Comparison of ENCODE assay signal across 8 mouse cellular contexts in the genomic region with DNA sequence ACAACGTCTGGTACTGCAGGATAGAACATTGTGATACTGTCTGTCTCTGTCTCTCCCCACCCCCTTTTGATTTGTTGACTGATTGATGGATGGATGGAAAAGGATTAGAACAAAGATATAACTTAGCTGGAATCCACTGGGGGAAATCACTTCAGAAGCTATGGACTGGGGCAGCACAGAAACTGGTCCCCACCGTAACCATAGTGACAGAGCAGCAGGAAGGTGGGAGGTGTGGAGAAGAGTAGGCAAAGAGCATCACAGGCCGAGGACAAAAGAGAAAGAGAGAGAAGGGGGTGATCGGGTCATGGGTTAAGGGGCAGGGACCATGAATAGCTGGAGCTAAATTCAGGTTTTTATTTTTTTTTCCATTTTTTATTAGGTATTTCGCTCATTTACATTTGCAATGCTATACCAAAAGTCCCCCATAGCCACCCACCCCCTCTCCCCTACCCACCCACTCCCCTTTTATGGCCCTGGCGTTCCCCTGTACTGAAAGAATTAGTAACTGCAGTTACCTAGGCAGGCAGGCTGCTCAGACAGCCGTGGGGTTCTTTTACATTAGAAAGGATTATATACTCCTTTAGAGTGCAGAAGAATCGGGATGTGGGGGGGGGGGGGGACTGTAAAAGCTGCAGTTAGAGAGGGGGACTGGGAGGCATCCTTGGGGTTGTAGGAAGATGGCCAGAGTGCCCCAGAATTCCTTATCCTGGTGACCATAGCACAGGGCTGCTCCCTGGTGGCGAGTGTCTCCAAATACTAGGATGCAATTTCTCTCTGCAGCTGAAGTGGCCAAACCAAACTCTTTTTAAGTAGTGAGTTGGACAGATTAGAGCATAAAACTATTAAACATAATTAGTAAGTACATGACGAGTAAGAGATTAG.
DNase-seq lines count a peak whose midpoint lies in the region; ATAC-seq and TF ChIP-seq lines count a peak whose summit lies in the region.

No protein-coding gene starts in this region.

- no peak overlapping the region for H3K27ac ChIP-seq in left cerebral cortex, adult 2 months

- no peak overlapping the region for H3K4me3 ChIP-seq in left cerebral cortex, adult 2 months

- peak; percentile 56 for TF ChIP-seq CTCF in left cerebral cortex, adult 2 months (IDR thresholded peaks at IDR 0.05)

- intact Hi-C loops in left cerebral cortex, adult 2 months (cut with DNase I), result loop anchor here (2.0 kb wide), 2 partner anchors 72 to 100 kb away; partner anchors contain the start of gene Fra10ac1

- ATAC-seq in activated CD4-positive, CD25-positive, alpha-beta regulatory T cell, adult 4 months, result no peak

- DNase-seq in left cerebral cortex, adult 2 months (ENCODE audit: extremely low spot score in 1 of 2, low spot score in 2 of 2), result no peak
- no peak for DNase-seq in left cerebral cortex, adult 8-10 months (ENCODE audit: low spot score in 2 of 2)
- DNase-seq in cerebellum, adult 11 months, result peak; percentile 35
- DNase-seq in embryo, embryonic 9.5 days (ENCODE audit: extremely low spot score), result peak; percentile 28
- peak; percentile 28 for DNase-seq in mesoderm, embryonic 11.5 days (ENCODE audit: low read depth, low spot score)
- DNase-seq in urinary bladder, postnatal 36 days (ENCODE audit: low spot score in 2 of 2), result no peak
- DNase-seq in urinary bladder, postnatal 25 days (ENCODE audit: low spot score), result no peak

Comparison
In these comparisons a context has a peak if more than half of its experiments do, and no peak if none do; other contexts are left out.
1. DNase-seq: peak in cerebellum, adult 11 months (single experiment), embryo, embryonic 9.5 days (single experiment) and mesoderm, embryonic 11.5 days (single experiment); none in left cerebral cortex, adult 2 months (0 of 2), left cerebral cortex, adult 8-10 months (0 of 2), urinary bladder, postnatal 36 days (0 of 2) and urinary bladder, postnatal 25 days (single experiment).